Mouse (Mus musculus): ENCODE results near the gene Wfdc15b. TPM values are rescaled to one million over a fixed set of nuclear protein-coding genes. Genes with fewer than 3 reads are reported as not detected.

Wfdc15b gene
- total and polyA plus RNA-seq, 2 experiments from 2014 or later = not detected

DNA sequence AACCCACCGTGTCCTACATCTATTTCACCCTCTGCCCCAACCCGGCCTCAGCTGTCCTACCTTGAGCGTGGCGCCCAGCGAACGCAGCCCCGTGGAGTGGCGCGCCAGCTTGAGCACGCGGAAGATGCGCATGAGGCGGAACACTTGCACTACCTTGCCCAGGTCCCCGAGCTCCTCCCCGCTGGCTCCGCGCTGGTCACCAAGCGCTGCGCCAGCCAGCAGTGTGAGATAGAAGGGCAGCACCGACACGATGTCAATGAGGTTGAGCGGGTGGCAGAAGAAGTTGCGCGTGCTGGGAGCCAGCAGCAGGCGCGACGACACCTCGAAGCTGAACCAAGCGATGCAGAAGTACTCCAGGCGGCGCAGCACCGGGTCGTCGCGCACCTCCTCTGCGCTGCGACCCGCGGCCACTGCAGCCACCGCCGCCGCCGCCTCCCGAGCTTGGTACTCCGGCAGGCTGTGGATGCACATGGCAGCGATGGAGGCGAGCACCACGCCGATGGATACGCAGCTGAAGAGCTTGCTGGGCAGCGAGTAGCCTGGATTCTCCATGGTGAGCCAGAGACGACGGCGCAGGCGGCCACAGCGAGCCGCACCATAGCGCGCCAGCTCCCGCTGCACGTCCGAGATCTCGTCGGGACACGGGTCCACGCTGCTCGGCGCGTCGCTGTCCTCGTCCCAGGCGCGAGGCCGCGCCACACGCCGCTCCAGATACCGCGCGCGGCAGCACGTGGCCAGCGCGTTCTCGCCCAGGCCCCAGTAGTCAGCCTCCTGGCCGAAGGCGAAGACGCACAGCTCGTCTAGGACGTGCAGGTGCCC lies 53.5 kb downstream of the Wfdc15b start:
- ATAC-seq (ENCODE audit: low FRiP score) = peak; percentile 89
- no peaks in the 10 kb centered on the region for H3K4me1 ChIP-seq (ENCODE audit: insufficient read depth, low read length)
- WGBS = 12% methylated on average over 77 of the region's 90 CpGs
- peak overlapping the region; percentile 40 for H3K4me3 ChIP-seq (ENCODE audit: low read depth, low read length)
- no peaks in the 10 kb centered on the region for H3K36me3 ChIP-seq (ENCODE audit: insufficient read depth, low read length)
- H3K27ac ChIP-seq (ENCODE audit: low read depth, low read length) = no peak overlapping the region; the same call in 1 of the 2 replicates
- 0 out of 2 replicates have a peak, but pooled peaks have one; percentile 6 for TF ChIP-seq CTCF (IDR thresholded peaks at IDR 0.05)
- H3K27me3 ChIP-seq (ENCODE audit: insufficient read depth, low read length) = peaks cover 61% of the 10 kb centered on the region
- peak overlapping the region; percentile 55 for H3K9ac ChIP-seq (replicated peaks; ENCODE audit: low read length, poor library complexity, severe bottlenecking)
- no peaks in the 10 kb centered on the region for H3K9me3 ChIP-seq (ENCODE audit: low read length)
- H3K4me2 ChIP-seq (ENCODE audit: low read depth, low read length, poor library complexity, severe bottlenecking) = peak overlapping the region; percentile 58
- peak; percentile 12 for DNase-seq (ENCODE audit: low spot score)

GRCm38 (mm10) chr2:164164941-164165340 lies 56.5 kb downstream of the Wfdc15b start:
- no peak overlapping the region for H3K4me2 ChIP-seq (ENCODE audit: low read depth, low read length, poor library complexity, severe bottlenecking)
- H3K27ac ChIP-seq (ENCODE audit: low read depth, low read length) = no peak overlapping the region
- H3K36me3 ChIP-seq (ENCODE audit: insufficient read depth, low read length) = no peaks in the 10 kb centered on the region
- DNase-seq (ENCODE audit: low spot score) = no peak
- no peak overlapping the region for H3K9ac ChIP-seq (replicated peaks; ENCODE audit: low read length, poor library complexity, severe bottlenecking)
- TF ChIP-seq CTCF (IDR thresholded peaks at IDR 0.05) = no peak
- WGBS = 93% methylated on average over 5 of the region's 5 CpGs
- no peaks in the 10 kb centered on the region for H3K4me1 ChIP-seq (ENCODE audit: insufficient read depth, low read length)
- no peak for ATAC-seq (ENCODE audit: low FRiP score)
- H3K27me3 ChIP-seq (ENCODE audit: insufficient read depth, low read length) = peaks cover 42% of the 10 kb centered on the region
- H3K4me3 ChIP-seq (ENCODE audit: low read depth, low read length) = no peak overlapping the region
- no peaks in the 10 kb centered on the region for H3K9me3 ChIP-seq (ENCODE audit: low read length)

Other genes starting within 250 kb of the Wfdc15b start
- 160 and 223 TPM in 2 replicates for gene Ywhab, start 226.7 kb downstream of the Wfdc15b start, total RNA-seq (2014; rRNA removed)
- 649 and 656 TPM in 2 replicates for gene Ywhab, start 226.7 kb downstream of the Wfdc15b start, polyA plus RNA-seq (2015; fragmentation: Nextera tagmentation; extraction: Ambion mirVana)
- 0.22 TPM in 1 of 2 replicates, not detected in the other for gene Pabpc1l, start 196.2 kb downstream of the Wfdc15b start, total RNA-seq (2014; rRNA removed)
- 2.0 and 2.8 TPM in 2 replicates for gene Pabpc1l, start 196.2 kb downstream of the Wfdc15b start, polyA plus RNA-seq (2015; fragmentation: Nextera tagmentation; extraction: Ambion mirVana)
- 24.6 and 28.3 TPM in 2 replicates for gene Stk4, start 151.3 kb downstream of the Wfdc15b start, total RNA-seq (2014; rRNA removed)
- 11.1 and 13.7 TPM in 2 replicates for gene Stk4, start 151.3 kb downstream of the Wfdc15b start, polyA plus RNA-seq (2015; fragmentation: Nextera tagmentation; extraction: Ambion mirVana)
- 32.4 and 34.7 TPM in 2 replicates for gene Tomm34, start 150.5 kb downstream of the Wfdc15b start, total RNA-seq (2014; rRNA removed)
- 45.3 and 46.7 TPM in 2 replicates for gene Tomm34, start 150.5 kb downstream of the Wfdc15b start, polyA plus RNA-seq (2015; fragmentation: Nextera tagmentation; extraction: Ambion mirVana)
- 10.1 and 15.6 TPM in 2 replicates for gene Kcns1, start 50.5 kb downstream of the Wfdc15b start, total RNA-seq (2014; rRNA removed)
- 3.8 and 4.3 TPM in 2 replicates for gene Kcns1, start 50.5 kb downstream of the Wfdc15b start, polyA plus RNA-seq (2015; fragmentation: Nextera tagmentation; extraction: Ambion mirVana)
- not detected in 2 replicates for gene Wfdc5, start 38.9 kb downstream of the Wfdc15b start, total RNA-seq (2014; rRNA removed)
- not detected in 2 replicates for gene Wfdc5, start 38.9 kb downstream of the Wfdc15b start, polyA plus RNA-seq (2015; fragmentation: Nextera tagmentation; extraction: Ambion mirVana)
- not detected in 2 replicates for gene Wfdc12, start 31.1 kb downstream of the Wfdc15b start, total RNA-seq (2014; rRNA removed)
- not detected in 2 replicates for gene Wfdc12, start 31.1 kb downstream of the Wfdc15b start, polyA plus RNA-seq (2015; fragmentation: Nextera tagmentation; extraction: Ambion mirVana)
- not detected in 2 replicates for gene Wfdc15a, start 21.5 kb downstream of the Wfdc15b start, total RNA-seq (2014; rRNA removed)
- gene Wfdc15a, start 21.5 kb downstream of the Wfdc15b start, polyA plus RNA-seq (2015; fragmentation: Nextera tagmentation; extraction: Ambion mirVana) = not detected in 2 replicates
- gene Svs2, start 16.8 kb upstream of the Wfdc15b start, total RNA-seq (2014; rRNA removed) = not detected in 2 replicates
- not detected in 2 replicates for gene Svs2, start 16.8 kb upstream of the Wfdc15b start, polyA plus RNA-seq (2015; fragmentation: Nextera tagmentation; extraction: Ambion mirVana)
- gene Svs3b, start 35.0 kb upstream of the Wfdc15b start, total RNA-seq (2014; rRNA removed) = not detected in 2 replicates
- not detected in 2 replicates for gene Svs3b, start 35.0 kb upstream of the Wfdc15b start, polyA plus RNA-seq (2015; fragmentation: Nextera tagmentation; extraction: Ambion mirVana)
- not detected in 2 replicates for gene Svs4, start 56.8 kb upstream of the Wfdc15b start, total RNA-seq (2014; rRNA removed)
- gene Svs4, start 56.8 kb upstream of the Wfdc15b start, polyA plus RNA-seq (2015; fragmentation: Nextera tagmentation; extraction: Ambion mirVana) = not detected in 2 replicates
- not detected in 2 replicates for gene Svs3a, start 67.6 kb upstream of the Wfdc15b start, total RNA-seq (2014; rRNA removed)
- not detected in 2 replicates for gene Svs3a, start 67.6 kb upstream of the Wfdc15b start, polyA plus RNA-seq (2015; fragmentation: Nextera tagmentation; extraction: Ambion mirVana)
- not detected in 2 replicates for gene Svs6, start 95.1 kb upstream of the Wfdc15b start, total RNA-seq (2014; rRNA removed)
- not detected in 2 replicates for gene Svs6, start 95.1 kb upstream of the Wfdc15b start, polyA plus RNA-seq (2015; fragmentation: Nextera tagmentation; extraction: Ambion mirVana)
- gene Svs5, start 111.1 kb upstream of the Wfdc15b start, total RNA-seq (2014; rRNA removed) = not detected in 2 replicates
- gene Svs5, start 111.1 kb upstream of the Wfdc15b start, polyA plus RNA-seq (2015; fragmentation: Nextera tagmentation; extraction: Ambion mirVana) = not detected in 2 replicates
- not detected in 2 replicates for gene Slpi, start 167.4 kb upstream of the Wfdc15b start, total RNA-seq (2014; rRNA removed)
- 0.27 and 0.36 TPM in 2 replicates for gene Slpi, start 167.4 kb upstream of the Wfdc15b start, polyA plus RNA-seq (2015; fragmentation: Nextera tagmentation; extraction: Ambion mirVana)
- 0.77 TPM in 1 of 2 replicates, not detected in the other for gene Rbpjl, start 181.5 kb upstream of the Wfdc15b start, total RNA-seq (2014; rRNA removed)
- gene Rbpjl, start 181.5 kb upstream of the Wfdc15b start, polyA plus RNA-seq (2015; fragmentation: Nextera tagmentation; extraction: Ambion mirVana) = 0.04 TPM in 1 of 2 replicates, not detected in the other
- 1.9 and 2.0 TPM in 2 replicates for gene Matn4, start 183.5 kb upstream of the Wfdc15b start, total RNA-seq (2014; rRNA removed)
- gene Matn4, start 183.5 kb upstream of the Wfdc15b start, polyA plus RNA-seq (2015; fragmentation: Nextera tagmentation; extraction: Ambion mirVana) = 1.9 and 2.1 TPM in 2 replicates
- 13.8 and 20.3 TPM in 2 replicates for gene Sdc4, start 222.2 kb upstream of the Wfdc15b start, total RNA-seq (2014; rRNA removed)
- 18.3 and 19.3 TPM in 2 replicates for gene Sdc4, start 222.2 kb upstream of the Wfdc15b start, polyA plus RNA-seq (2015; fragmentation: Nextera tagmentation; extraction: Ambion mirVana)
- gene Sys1, start 235.3 kb upstream of the Wfdc15b start, total RNA-seq (2014; rRNA removed) = 194 and 206 TPM in 2 replicates
- 103 and 108 TPM in 2 replicates for gene Sys1, start 235.3 kb upstream of the Wfdc15b start, polyA plus RNA-seq (2015; fragmentation: Nextera tagmentation; extraction: Ambion mirVana)
- gene Gm20458, start 239.3 kb upstream of the Wfdc15b start, total RNA-seq (2014; rRNA removed) = 4.7 and 15.0 TPM in 2 replicates
- 6.9 and 7.2 TPM in 2 replicates for gene Gm20458, start 239.3 kb upstream of the Wfdc15b start, polyA plus RNA-seq (2015; fragmentation: Nextera tagmentation; extraction: Ambion mirVana)

Data from midbrain, postnatal 0 days (tissue).